Mouse (Mus musculus) adrenal gland, adult 18-20 months (tissue): Measurements from ENCODE around the gene Gm8909. TPM values are rescaled to one million over a fixed set of nuclear protein-coding genes. Genes with fewer than 3 reads are reported as not detected.
"Not testable (repeated sequence)": the region's sequence is repeated elsewhere in the genome, so short reads cannot be mapped to it uniquely, and the experiment has no call there.

Source experiments
- DNase-seq, 2 experiments: peaks; one replicate each; pipeline ENCODE4 v3.0.0; 2021 to 2022; ENCODE audit warnings: low spot score in 2 of 2
- total RNA-seq, 2 experiments: library from RNA; stranded (reverse); gene quantifications; 1 replicate in 1 of 2; 2 replicates in 1 of 2; pipeline ENCODE4 v1.2.3; 2021

Gm8909 gene
- total RNA-seq, 2 experiments from 2014 or later: 0.90 TPM; not detected in 1

DNA sequence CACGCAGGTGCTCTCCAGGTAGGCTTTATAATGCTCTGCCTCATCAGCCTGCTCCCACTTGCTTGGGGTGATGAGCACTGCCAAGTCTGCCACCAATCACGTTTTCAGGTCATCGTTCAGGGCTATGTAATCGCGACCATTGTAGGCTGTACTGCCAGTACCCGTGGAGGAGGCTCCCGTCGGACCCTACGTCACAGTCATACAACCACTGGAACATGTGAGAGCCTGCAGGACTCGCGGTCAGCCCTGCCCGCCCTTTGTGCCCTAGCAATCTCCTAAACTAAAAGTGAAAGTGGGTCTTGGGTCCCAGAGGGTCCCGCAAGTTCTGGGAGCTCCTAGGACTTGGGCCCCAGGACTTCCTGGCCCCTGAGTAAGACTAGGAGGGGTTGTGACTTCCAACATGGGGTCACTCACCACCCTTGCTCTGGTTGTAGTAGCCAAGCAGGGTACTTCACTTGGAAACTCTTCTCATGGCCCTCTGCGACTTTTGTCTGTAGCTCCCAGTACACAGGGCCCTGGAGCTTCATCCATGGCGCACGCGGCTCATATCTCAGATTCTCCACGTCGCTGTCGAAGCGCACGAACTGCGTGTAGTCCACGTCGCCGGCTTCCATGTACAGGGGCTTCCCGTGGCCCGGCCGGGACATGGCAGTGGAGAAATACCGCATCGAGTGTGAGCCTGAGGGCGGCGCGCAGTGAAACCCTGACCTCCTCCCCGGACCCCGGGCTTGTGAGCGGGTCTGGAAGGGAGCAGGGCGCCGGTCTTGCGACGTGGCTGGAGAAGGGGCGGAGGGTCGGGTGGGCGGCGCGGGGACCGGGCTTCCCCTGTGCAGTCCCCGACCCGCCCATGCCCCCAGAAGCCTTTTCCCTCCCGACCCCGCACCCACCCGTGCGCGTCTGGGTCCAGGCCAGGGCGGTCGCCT is 6.9 kb downstream of the Gm8909 start:
- no peak for DNase-seq

DNA sequence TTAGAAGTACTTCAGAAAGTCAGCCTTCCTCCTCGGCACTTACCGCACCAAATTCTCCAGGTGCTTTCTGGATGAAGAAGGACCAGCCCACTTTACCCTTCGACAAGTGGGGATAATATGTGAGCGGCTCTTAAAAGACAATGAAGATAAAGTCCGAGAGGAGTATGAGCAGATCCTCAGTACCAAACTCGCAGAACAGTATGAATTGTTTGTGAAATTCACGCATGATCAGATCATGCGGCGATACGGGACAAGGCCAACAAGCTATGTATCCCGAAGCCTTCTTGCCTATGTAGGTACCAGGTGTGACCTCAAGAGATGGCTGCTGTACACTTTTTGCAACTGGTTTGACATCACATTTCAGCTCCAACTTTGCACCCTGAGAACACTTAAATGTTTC is 10.1 kb downstream of the Gm8909 start:
- not testable (repeated sequence) for DNase-seq

DNA sequence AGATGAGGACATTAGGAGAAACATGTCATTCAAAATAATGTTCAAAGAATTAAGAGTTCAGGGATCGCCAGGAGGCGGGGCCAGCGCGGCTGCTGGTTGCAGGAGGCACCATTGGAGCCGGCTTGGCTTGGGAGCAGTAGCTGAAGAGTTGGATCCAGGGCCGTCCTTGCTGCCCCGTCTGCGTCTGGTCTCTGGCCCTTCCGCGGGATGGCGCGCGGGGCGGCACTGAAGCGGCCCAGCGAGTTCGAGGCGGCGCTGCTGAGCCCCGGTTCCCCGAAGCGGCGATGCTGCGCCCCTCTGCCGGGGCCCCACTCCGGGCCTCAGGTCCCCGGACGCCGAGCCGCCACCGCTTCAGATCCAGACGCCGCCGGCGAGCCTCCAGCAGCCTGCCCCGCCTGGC is 10.6 kb downstream of the Gm8909 start:
- peak in 1 of 2 experiments; percentile 15 for DNase-seq

DNA sequence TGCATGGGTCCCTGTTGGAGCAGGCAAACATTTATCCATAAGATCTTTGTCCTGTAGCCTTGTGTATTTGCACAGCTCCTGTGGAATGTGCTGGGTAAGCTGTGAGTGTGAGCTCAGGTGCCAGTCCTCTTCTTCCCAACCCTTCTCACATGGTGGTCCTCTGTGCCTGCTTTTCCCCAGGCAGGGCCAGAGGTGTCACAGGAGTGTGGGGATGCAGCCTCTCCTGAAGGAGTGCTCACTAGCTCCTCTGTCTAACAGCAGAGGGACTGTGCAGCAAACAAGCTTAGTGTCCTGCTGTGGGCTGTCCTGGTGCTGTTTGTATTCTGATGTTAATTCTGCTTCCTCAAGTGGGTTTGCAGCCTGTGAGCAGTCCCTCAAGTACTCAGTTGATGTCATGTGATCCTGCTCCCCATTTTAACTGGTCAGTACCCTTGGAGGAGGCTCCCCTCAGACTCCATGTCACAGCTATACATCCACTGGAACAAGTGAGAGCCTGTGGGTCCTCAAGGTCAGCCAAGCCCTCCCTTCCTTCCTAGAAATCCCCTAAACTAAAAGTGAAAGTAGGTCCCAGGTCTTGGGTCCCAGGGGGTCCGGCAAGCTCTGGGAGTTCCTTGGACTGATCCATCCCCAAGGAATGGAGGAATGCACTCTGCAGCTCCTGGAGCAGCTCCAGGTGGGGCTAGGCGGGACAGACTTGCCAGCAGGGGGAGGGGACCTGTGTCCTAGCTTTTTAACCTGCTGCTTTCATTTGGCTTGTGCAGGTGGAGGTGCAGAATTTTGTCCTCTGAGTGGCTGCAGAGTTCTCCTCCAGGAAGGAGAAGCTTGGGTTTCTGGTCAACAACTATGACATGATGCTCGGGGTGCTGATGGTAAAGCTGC is 13.8 kb downstream of the Gm8909 start:
- DNase-seq: no peak

DNA sequence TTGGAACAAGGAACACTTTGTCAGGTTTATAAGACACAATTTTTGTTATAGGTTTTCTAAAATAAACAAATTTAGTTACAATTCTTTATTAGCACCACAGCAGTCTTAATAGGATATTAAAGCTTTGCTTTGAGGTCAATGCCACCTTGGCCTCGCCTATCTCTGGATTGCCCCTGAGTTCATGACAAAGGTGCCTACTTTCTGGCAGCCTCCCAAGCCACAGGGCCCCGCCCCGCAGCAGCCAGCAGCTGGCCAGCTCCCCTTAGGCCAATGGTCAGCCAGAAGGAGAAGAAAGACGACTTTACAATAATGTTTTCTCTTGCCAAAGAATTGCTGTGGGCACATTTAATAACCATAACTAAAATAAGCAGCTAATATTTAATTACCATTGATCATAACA is 17.1 kb downstream of the Gm8909 start:
- not testable (repeated sequence) for DNase-seq

DNA sequence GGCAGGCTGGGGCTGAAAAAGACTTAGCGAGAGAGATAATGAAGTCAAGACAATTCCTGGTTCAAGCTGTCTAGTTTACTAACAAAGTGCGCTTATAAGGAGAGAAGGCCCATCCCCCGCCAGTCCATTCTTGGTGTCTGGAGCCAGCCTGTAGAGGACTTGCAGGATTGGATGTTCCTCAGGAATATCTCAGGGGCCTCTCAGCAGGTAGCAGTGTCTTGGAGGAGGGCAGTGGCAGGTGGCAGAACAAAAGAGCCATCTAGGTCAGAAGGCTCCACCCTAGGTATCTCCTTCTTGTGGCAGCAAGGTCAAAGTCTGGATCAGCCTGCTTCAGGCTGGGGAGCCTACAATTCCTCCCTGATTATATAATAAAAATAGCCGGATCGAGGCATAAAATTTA is 19.9 kb downstream of the Gm8909 start:
- DNase-seq: not testable (repeated sequence)

DNA sequence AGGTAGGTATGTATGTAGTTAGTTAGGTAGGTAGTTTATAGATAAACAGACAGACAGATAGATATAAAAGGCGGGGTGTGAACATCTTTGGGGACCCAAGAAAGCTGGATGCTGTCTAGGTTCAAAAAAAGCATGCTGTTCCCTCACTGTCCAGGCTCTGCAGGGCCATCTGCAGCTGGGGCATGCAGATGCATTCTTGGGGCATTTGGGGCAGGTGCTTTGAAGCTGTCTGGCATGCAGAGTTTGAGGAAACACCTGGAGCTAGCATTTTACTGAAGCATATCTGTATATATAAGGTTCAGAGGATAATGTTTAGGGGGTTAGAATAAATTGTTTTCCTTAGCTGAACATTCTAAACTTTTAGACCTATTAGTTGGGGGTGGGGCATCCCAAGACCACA is 21.4 kb downstream of the Gm8909 start:
- not testable (repeated sequence) for DNase-seq

DNA sequence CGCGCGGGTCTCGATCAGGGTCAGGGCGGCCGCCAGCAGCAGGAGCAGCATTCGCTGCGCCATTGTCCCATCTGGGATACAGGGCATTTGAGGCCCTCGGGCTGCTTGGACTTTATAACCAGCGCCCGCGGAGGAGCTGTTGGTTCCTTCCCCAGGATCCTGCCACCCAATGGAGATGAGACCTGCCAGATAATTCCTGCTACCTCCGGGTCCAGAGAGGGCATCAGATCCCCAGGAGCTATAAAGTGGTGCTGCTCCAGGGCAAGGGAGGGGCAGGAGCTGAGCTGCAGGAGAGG is 22.5 kb downstream of the Gm8909 start:
- DNase-seq: not testable (repeated sequence)

DNA sequence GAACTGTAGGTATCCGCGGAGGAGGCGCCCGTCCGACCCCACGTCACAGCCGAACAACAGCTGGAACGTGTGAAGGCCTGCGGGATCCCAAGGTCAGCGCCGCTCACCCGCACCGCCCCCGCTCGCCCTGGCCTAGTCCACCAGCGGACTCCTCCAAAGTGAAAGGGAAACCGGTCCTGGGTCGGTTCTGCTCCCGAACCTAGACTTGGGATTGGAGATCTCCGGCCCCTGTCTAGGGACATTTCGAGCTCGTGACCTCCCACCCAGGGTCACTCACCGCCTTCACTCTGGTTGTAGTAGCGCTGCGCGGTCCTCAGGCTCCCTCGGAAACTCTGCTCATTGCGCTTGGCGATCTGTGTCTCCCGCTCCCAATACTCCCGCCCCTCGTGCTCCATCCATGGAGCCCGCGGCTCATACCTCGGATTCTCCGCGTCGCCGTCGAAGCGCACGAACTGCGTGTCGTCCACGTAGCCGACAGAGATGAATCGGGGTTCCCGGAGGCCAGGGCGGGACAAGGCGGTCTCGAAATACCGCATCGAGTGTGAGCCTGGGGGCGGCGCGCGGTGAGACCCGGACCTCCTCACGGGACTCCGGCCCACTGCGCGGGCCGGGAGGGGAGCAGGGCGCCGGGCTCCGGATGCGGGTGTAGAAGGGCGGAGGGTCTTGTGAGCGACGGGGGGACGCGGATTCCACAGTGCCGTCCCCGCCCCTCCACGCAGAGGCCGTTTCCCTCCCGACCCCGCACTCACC is 23.1 kb downstream of the Gm8909 start:
- DNase-seq: peak in 1 of 2 experiments; percentile 37

DNA sequence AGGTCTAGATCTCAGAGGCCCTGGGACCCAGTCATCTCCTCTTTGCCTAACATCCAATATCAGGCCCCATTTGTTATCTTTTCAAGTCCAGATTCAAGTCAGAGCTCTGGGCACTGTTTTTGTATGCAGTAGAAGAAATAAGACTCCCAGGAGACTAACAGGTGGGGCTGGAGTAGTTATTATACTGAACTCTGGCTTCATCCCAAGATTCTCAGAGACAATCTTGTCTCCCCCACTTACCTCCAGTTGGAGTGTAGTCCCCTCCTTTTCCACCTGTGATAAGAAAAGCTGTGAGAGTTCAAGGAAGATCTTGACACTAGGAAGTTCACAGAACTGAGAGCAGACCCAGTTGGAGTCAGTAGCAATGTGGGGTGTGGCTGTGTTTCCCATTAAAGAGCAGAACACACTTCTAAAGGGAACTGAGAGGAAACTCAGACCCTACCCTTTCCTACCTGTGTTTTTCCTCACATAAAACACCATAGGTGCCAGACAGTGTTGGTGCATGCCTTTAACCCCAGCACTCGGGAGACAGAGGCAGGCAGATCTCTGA is 32.0 kb downstream of the Gm8909 start:
- not testable (repeated sequence) for DNase-seq

DNA sequence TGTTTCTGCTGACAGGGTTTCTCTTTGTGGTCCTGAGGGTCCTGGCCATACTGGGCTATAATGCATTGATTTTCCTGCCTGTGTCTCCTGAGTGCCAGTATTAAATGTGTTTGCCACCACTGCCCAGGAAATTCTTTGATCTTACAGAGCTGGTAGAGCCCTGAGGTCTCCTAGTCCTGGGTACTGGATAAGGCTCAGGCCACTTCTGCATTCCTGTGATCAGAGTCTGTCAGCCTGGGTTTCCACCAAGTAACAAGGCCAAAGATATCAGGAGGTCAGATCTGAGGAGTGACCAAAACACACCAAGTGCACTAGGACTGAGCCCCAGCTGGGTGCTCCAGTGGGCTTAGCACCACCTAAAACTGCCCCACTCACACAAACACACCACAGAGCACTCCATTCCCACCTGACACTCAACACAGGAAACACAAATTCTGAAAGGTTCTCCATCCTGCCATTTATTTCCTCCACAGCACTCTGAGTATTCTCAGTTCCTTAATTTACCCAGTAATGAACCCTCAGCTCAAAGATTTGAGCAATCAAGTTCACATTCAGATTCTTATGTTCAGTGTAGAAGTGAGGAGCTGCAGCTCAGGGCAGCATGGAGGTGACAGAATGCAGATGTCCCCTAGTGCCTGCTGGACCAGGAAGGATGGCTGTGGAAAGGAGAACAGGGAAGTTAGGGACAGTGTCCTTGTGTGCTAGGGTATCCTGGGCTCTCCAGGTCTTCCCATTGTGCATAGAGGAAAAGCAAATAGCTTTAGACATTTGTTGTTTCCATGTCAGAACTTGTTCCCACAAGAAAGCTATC is 32.7 kb downstream of the Gm8909 start:
- DNase-seq: not testable (repeated sequence)

DNA sequence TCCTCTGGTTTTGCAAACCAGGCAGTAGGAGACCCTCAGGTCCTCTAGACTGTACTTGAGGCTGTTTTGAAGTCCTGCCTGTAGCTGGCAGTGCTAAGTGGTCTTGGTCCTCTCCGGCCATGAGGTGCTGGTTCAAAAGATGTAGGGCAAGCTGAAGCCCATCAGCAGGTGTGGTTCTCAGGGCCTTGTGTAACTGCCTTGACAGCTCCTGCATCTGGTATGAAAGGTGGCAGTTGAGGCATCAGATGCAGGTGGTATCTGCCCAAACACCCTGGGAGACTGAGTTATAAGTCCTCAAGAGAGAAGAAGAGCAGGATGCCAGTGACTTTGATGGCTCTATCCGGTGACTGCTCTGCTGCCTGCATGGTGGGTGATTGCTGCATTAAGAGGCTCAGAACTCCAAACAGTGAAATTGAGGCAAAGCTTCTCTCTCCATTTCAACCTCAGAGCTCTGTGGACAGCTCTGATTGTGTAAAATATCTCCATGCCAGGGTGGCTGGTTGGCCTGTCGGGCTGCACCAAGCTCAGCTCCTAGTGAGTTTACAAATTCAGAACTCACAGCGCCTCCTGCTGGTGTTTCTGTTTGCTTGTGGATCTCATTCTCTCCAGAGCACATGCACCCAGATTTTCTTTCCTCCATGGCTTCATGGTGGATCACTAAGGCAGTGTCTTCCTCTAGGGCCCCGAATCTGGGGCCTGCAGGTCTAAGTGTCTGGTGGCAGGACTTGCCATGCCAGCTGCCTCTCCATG is 36.6 kb downstream of the Gm8909 start:
- DNase-seq: no peak

DNA sequence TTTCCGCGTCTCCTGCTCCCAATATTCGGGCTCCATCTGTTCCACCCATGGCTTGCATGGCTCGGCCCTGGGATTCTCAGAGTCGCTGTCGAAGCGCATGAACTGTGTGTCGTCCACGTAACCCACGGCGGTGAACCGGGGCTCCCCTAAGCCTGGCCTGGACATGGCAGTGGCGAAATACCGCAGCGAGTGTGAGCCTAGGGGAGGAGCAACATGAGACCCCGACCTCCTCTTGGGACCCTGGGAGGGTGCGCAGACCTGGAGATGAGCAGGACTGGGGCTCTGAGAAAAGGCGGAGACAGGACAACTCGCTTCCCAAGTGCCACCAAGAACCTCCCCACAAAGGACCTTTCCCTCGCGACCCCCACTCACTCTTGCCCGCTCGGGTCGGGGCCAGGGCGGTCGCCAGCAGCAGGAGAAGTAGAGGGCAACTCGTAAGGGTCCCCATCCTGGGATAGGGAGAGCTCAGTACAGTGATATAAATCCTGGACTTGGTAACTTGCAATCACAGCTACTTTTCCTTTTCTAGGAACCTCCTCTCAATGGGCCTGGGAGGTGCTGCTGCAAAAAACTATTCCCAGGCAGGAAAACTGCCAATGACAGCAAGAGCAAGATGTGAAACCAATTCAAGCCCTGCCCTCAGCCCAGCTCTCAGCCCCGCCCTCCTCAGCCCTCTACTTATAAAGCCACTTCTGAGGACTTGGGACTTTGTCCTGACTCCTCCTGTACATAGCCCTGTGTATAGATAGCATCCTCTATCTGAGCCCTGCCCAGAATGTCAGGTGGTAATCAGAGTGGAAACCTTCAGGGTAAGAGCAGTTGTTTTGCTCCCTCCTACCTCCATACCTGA is 39.1 kb downstream of the Gm8909 start, which contains the start of gene Gm7030:
Gm7030 (minus strand) TSS at position 458 of the 850 bp plus-strand sequence.
- DNase-seq: not testable (repeated sequence)

DNA sequence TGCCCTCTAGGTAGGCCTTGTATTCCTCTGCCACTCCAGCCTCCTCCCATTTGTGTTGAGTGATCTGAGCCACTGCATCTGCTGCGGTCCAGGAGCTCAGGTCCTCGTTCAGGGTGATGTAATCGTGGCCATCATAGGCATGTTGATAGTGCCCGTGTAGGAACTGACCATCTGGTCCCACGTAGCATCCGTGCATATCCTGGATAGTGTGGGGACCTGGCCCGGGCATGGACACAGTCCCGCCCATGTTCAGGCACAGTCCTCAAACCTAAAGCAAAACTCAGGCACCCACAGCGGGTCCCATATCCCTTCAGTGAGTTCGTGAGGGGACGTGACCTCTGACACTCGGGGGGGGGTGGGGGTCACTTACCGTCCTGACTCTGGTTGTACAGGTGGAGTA is 39.8 kb downstream of the Gm8909 start:
- not testable (repeated sequence) for DNase-seq

DNA sequence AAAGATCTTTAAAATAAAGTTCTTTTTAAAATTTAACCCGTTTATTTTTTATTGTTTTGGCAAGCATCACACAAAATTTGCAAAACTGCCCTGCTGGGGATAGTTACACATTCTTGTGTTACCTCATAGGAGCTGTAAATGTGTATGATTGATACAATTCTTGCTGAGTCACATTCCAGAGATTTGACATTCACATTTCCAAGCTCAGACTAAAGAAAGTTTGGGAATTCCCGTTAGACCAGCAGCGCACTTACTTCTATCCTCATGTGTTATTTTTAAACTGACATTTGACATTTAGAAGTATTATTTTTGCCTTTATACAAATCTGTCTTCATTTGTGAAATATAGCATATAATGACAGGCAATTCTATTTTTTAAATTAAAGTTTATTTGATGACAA is 44.2 kb downstream of the Gm8909 start:
- not testable (repeated sequence) for DNase-seq

DNA sequence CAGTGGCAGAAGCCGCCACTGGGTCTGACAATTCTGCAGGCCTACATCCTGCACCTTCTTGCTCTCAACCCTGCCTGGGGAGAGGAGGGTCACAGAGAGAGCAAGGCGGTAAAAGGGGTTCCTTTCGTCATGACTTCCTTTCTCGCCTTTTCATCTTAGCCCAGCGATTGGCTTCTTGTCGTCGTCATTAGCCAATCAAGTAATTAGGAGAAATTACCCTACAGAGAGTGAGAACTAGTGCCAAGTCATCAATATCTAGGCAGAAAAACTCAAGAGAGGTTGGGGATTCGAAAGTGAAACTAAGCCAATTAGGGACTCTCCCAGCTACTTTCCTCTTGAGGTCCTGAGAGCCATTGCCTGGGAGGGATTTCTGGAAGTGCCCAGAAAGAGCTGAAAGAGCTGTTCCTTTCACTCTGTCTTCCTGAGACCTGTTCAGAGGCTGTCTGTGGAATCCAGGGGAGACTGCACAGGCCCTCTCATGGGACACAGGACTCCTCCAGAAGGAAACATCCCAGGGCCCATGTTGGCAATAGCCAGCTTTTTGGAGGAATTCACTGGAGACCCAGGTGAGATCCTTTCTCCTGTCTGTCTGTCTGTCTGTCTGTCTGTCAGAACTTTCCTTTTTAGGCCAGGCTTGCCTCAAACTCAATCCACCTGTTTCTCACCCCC is 46.9 kb downstream of the Gm8909 start, which contains the start of gene Gm19684:
Gm19684 (plus strand) TSS at position 327 of the 669 bp plus-strand sequence.
- DNase-seq: peak in 1 of 2 experiments; percentile 34

DNA sequence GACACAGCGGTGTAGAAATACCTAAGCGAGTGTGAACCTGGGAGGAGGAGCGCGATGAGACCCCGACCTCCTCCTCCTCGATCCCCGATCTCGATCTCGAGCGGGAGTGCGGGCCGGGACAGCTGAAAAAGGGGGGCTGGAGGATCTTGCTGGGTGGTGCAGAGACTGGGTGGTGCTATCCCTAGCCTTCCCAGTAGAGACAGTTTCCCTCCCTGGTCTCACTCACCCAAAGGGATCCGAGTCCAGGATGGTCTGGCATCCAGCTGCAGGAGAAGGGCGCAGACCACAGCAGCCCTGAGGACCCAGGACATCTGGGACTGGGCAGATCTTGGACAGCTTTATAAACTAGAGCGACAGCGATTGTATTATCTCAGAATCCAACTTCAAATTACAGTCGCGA is 47.5 kb downstream of the Gm8909 start:
- not testable (repeated sequence) for DNase-seq

DNA sequence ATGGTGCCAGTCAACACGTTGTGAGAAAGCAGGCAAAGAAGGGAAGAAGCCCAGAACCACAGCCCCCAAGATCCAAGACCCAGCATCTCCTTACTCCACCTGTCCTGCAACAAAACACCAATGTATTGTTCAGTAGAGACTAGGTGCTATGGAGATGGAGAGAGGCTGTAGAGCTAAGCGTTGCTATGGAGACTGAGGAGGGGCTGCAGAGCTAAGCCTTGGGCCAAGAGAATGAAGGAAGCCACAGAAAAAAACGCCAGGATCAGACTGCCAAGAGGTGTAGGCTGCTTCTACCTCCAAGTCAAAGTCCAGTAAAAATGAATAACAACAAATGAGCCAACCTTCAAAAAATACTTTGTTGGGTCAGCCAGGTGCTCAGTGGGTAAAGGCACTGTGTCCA is 51.8 kb downstream of the Gm8909 start:
- not testable (repeated sequence) for DNase-seq
